Comparison of ENCODE assay signal across 9 mouse cellular contexts in genomic region chr5:114467019-114467418, GRCm38 (mm10). TPM values are rescaled to one million over a fixed set of nuclear protein-coding genes. Genes with fewer than 3 reads are reported as not detected.
DNase-seq lines count a peak whose midpoint lies in the region; ATAC-seq and TF ChIP-seq lines count a peak whose summit lies in the region.
"Had no signal": no experiment of that assay in that cellular context is flagged by ENCODE, and none has a peak within 500 bp of the region (broad histone marks: within the 10 kb centered on the region; RNA-seq: fewer than 3 reads in every experiment).

No protein-coding gene starts in this region.

- no peak for ATAC-seq in liver, embryonic 14.5 days (ENCODE audit: insufficient read depth)

- no peaks in the 10 kb centered on the region for H3K9me3 ChIP-seq in liver, embryonic 14.5 days (ENCODE audit: control insufficient read depth, low read length)

- no peak overlapping the region for H3K9ac ChIP-seq in liver, embryonic 14.5 days (replicated peaks)

- no peaks in the 10 kb centered on the region for H3K27me3 ChIP-seq in liver, embryonic 14.5 days (ENCODE audit: control insufficient read depth, insufficient read depth, low read length)

- DNase-seq in adrenal gland, postnatal 10 days: peak; percentile 58
- DNase-seq in adrenal gland, adult 8-10 months: no peak
- peak; percentile 50 for DNase-seq in testis, postnatal 10 days (ENCODE audit: low spot score)
- DNase-seq in testis, postnatal 14 days (ENCODE audit: low spot score): no peak
- DNase-seq in liver, embryonic 14.5 days (ENCODE audit: low read depth in 3 of 3, low spot score in 3 of 3): no peak
- no peak for DNase-seq in thymus, postnatal 36 days
- DNase-seq in right cerebral cortex, adult 18-20 months: no peak
- DNase-seq in spleen, postnatal 10 days (ENCODE audit: low spot score in 2 of 2): no peak

- peak overlapping the region; percentile 37 for H3K4me2 ChIP-seq in liver, embryonic 14.5 days (ENCODE audit: low read depth)

- H3K4me1 ChIP-seq in liver, embryonic 14.5 days (replicated peaks; ENCODE audit: control insufficient read depth in 2 of 2, insufficient read depth in 2 of 2, low read length in 1 of 2): no peaks in the 10 kb centered on the region

- H3K27ac ChIP-seq in liver, embryonic 14.5 days: no peak overlapping the region

- H3K36me3 ChIP-seq in liver, embryonic 14.5 days (replicated peaks; ENCODE audit: control insufficient read depth, insufficient read depth, low read depth): no peaks in the 10 kb centered on the region

- TF ChIP-seq EP300 in liver, embryonic 14.5 days (IDR thresholded peaks at IDR 0.05; ENCODE audit: low read depth): no peak

- TF ChIP-seq CTCF in liver, embryonic 14.5 days (IDR thresholded peaks at IDR 0.05; ENCODE audit: low read depth): no peak

- no peak overlapping the region for H3K4me3 ChIP-seq in liver, embryonic 14.5 days (ENCODE audit: insufficient read depth in 1 of 2, low read depth in 2 of 2, low read length in 2 of 2)
- H3K4me3 ChIP-seq: erythroblast, embryonic 14.5 days had no signal

- WGBS in liver, embryonic 14.5 days (ENCODE audit: insufficient replicate concordance): 1% methylated on average over 11 of the region's 11 CpGs

RNA-seq across cellular contexts. Expression of gene Mvk, which starts 22.9 kb away (rescaled TPM):
- 10 to 100 TPM; 18.9 to 22.8 TPM for total RNA-seq in adrenal gland, postnatal 10 days (2021)
- total RNA-seq in adrenal gland, adult 8-10 months (2022): 10 to 100 TPM; 31.6 to 45.5 (median 37.1) TPM
- polyA plus RNA-seq in liver, embryonic 14.5 days (2012; rRNA removed): 20.2 and 21.6 TPM in 2 replicates
- 30.9 and 32.6 TPM in 2 replicates for polyA plus RNA-seq in liver, embryonic 14.5 days (2014; fragmentation: Nextera tagmentation; extraction: Ambion mirVana)

RNA-seq across cellular contexts. Expression of gene Mmab, which starts 23.2 kb away (rescaled TPM):
- 10 to 100 TPM; 15.2 to 17.5 TPM for total RNA-seq in adrenal gland, postnatal 10 days (2021)
- total RNA-seq in adrenal gland, adult 8-10 months (2022): 10 to 100 TPM; 20.0 to 30.0 (median 24.4) TPM
- 7.1 and 7.2 TPM in 2 replicates for polyA plus RNA-seq in liver, embryonic 14.5 days (2012; rRNA removed)
- 9.1 and 9.5 TPM in 2 replicates for polyA plus RNA-seq in liver, embryonic 14.5 days (2014; fragmentation: Nextera tagmentation; extraction: Ambion mirVana)

Comparison
In these comparisons a context has a peak if more than half of its experiments do, and no peak if none do; other contexts are left out.
1. DNase-seq: peak in adrenal gland, postnatal 10 days (single experiment) and testis, postnatal 10 days (single experiment); none in adrenal gland, adult 8-10 months (single experiment), testis, postnatal 14 days (single experiment), liver, embryonic 14.5 days (0 of 3), thymus, postnatal 36 days (0 of 2), right cerebral cortex, adult 18-20 months (single experiment) and spleen, postnatal 10 days (0 of 2).